Mouse (Mus musculus): ENCODE measurements around the gene Fbxo10.
A peak's percentile ranks its signal among the peaks of the same experiment; 100 is the strongest.

Fbxo10 gene

GRCm38 (mm10) chr4:45018452-45018980, 65.9 kb downstream of the Fbxo10 start, which contains the start of gene Polr1e:
TSS of gene Polr1e (plus strand) at chr4:45018583.
- no peak for TF ChIP-seq GATA4 (IDR thresholded peaks at IDR 0.05; ENCODE audit: insufficient replicate concordance, low read length)

DNA sequence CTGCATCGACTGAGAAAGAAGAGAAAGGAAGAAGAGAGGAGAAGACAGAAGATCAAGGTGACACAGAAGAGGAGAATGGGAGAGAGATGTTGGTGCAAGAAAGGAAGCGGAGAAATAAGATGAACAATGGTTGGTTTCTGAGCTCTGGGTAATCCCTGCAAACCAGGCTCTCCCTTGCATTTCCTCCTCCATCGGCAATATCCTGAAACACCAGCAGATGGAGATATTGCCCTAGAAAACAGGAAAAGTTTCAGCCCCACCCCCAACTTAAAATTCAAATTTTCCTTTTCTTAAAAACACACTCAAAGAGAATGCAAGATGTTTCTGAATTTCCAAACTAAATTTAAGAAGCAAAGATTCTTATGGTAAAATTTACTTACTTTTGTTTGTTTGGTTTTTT, 68.8 kb downstream of the Fbxo10 start:
- TF ChIP-seq GATA4 (IDR thresholded peaks at IDR 0.05; ENCODE audit: insufficient replicate concordance, low read length): no peak

DNA sequence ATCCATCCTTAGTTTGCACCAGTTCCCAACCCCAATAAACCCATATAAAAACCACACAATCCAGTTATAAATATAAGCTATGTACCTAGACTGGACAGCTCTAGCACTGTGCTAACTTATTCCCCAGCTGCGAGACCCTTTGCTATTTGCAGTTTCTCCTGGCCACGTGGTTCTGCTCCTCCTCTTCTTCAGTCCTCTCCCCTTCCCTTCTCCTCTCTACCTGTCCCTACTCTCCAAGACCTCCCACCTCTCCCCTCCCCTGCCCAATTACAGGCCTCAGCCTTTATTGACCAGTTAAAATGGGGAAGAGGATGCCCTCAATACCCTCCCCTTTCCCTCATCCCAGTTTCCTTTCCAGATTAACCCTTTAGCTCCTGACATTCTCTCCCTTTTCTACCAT, 70.9 kb downstream of the Fbxo10 start:
- no peak for TF ChIP-seq GATA4 (IDR thresholded peaks at IDR 0.05; ENCODE audit: insufficient replicate concordance, low read length)

DNA sequence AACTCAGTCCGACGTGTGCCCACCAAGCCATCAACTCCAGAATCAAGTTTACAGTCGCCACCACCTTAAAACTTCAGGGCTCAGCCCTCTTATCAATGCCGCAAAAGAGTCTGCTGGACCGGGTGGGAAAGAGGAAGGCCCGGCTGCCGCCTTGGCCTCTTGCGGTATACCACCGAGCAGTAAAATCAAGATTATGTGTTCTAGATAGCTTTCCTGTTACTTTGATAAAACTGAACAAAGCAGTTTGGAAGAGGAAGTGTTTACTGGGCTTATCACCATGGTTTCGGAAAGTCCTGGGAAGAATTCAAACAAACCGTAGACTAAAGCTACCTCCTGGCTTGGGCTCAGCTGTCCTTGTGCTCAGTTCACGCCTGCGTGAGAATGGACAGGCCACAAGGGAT, 71.4 kb downstream of the Fbxo10 start:
- no peak for TF ChIP-seq GATA4 (IDR thresholded peaks at IDR 0.05; ENCODE audit: insufficient replicate concordance, low read length)

- peak; percentile 45; the same call in 1 of the 2 replicates for TF ChIP-seq GATA4 (IDR thresholded peaks at IDR 0.05; ENCODE audit: insufficient replicate concordance, low read length)
These were observed 72.1 kb downstream of the Fbxo10 start, which contains the start of gene Zbtb5 for GRCm38 (mm10) chr4:45012105-45012975. TSS of gene Zbtb5 (minus strand) at chr4:45012412.

DNA sequence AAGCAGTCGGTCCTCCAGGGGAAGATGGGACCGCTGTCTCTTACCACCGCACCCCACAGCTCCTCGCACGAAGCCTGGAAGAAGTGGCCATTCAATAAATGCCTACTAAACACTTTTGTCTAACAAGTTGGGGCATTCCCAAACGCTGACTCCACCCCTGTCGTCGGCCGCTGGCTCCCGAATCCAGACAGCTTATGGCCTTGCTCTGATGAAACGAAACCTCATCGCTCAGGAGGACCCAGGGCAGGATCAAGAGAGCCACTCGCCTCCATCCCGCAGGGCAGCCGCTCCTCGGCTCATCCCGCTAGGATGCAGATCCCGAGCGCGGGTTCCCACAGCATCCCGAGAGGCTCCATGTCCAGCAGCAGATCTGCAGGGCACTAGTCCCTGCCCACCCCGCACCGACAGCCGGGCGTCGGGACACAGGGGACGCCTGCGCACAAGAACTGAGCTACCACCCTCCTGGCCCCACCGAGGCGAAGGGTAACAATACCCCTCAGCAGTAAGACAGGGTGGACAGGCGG, 72.8 kb downstream of the Fbxo10 start:
- TF ChIP-seq GATA4 (IDR thresholded peaks at IDR 0.05; ENCODE audit: insufficient replicate concordance, low read length): no peak

- TF ChIP-seq GATA4 (IDR thresholded peaks at IDR 0.05; ENCODE audit: insufficient replicate concordance, low read length): no peak
These were observed 73.5 kb downstream of the Fbxo10 start for GRCm38 (mm10) chr4:45010806-45011415.

DNA sequence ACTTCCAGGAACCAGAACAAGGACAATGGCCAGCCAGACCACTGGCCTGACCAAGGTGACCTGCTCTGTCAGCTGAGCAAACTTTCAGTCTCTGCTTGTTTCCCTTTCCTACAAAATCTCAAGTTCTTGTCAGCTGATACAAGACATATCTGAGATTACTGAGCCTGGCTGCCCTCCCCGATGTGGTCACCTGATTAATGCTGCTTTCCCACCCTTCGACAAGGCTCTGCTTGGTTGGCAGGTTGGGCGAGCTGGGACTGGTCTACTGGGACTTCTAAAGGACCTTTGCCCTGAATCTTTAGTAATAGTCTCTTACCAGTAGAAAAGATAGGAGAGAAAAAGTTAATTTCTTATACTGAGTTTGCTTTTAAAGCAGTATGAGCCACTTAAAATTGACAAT, 79.0 kb downstream of the Fbxo10 start:
- no peak for TF ChIP-seq GATA4 (IDR thresholded peaks at IDR 0.05; ENCODE audit: insufficient replicate concordance, low read length)

- no peak for TF ChIP-seq GATA4 (IDR thresholded peaks at IDR 0.05; ENCODE audit: insufficient replicate concordance, low read length)
These were observed 84.4 kb downstream of the Fbxo10 start for GRCm38 (mm10) chr4:45000001-45000400.

GRCm38 (mm10) chr4:44998071-44998470, 86.3 kb downstream of the Fbxo10 start:
- TF ChIP-seq GATA4 (IDR thresholded peaks at IDR 0.05; ENCODE audit: insufficient replicate concordance, low read length): no peak

DNA sequence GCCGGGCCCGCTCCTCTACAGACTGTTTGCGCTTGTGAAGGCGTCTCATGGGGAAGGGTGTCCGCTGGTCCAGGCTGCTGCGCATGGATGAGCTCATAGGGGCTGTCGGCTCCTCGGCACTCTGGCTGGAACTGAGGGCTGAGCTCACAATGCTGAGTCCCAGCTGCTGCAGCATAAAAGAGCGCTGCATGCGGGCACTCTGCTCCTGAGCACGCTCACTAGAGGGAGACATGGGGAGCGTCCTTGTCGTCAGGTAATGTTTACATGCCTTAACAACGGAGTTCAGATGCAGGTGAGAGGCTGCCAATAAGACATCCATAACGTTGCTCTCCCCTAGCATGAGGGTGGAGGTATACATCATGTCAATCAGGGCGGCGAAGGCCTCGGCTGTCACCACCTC, 89.6 kb downstream of the Fbxo10 start:
- no peak for TF ChIP-seq GATA4 (IDR thresholded peaks at IDR 0.05; ENCODE audit: insufficient replicate concordance, low read length)

DNA sequence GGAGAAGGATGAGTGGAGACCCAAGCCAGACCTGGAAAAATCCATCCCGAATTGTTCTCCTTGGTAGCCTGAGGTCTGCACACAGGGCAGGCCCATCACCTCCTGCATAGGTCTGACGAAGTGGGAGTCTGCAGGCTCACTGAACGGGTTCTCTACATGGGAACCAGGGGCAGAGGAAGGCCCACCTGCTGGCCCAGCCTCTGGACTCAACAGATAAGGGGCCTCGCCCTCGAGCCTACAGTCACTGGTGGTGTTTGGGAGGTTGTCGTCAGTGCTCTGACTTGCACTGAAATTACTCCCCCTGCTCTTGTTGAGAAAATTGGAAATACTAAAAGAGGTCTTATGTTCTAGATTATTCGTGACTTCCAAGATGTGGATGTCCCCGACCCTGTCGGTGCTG, 90.6 kb downstream of the Fbxo10 start:
- TF ChIP-seq GATA4 (IDR thresholded peaks at IDR 0.05; ENCODE audit: insufficient replicate concordance, low read length): no peak

- no peak for TF ChIP-seq GATA4 (IDR thresholded peaks at IDR 0.05; ENCODE audit: insufficient replicate concordance, low read length)
These were observed 93.8 kb downstream of the Fbxo10 start for GRCm38 (mm10) chr4:44990560-44990959.

Data from liver, adult (tissue).